Mouse (Mus musculus) spleen, adult 2 months (tissue): ENCODE measurements around the gene Phactr3. TPM values are rescaled to one million over a fixed set of nuclear protein-coding genes. Genes with fewer than 3 reads are reported as not detected.

Source experiments
- DNase-seq, 2 experiments: peaks; one replicate each; pipeline versions ENCODE4 v3.0.0 to v3.0.0-alpha.2; 2012 to 2021; ENCODE audit warnings: low spot score in 2 of 2, low read depth in 1 of 2
- H3K27ac ChIP-seq: fragments of 200-500 bp; 2 replicates; pipeline ENCODE4 v1.5.1; 2012; ENCODE audit warnings: low read length, inconsistent platforms; ENCODE audit not compliant: insufficient read depth
- H3K27me3 ChIP-seq: fragments of 200-500 bp; 2 replicates; pipeline ENCODE4 v1.6.1; 2012; ENCODE audit warnings: mild to moderate bottlenecking, moderate library complexity, low read length, inconsistent platforms; ENCODE audit not compliant: control insufficient read depth, insufficient read depth
- H3K36me3 ChIP-seq: fragments of 200-500 bp; 2 replicates; pipeline ENCODE4 v1.6.1; 2012; ENCODE audit warnings: mild to moderate bottlenecking, low read length, inconsistent platforms; ENCODE audit not compliant: control insufficient read depth, insufficient read depth
- H3K4me1 ChIP-seq: fragments of 200-500 bp; 2 replicates; pipeline ENCODE4 v1.6.1; 2011; ENCODE audit warnings: inconsistent platforms; ENCODE audit not compliant: control insufficient read depth, insufficient read depth, insufficient read length
- H3K4me3 ChIP-seq: fragments of 200-500 bp; 2 replicates; pipeline ENCODE4 v1.5.1; 2011; ENCODE audit warnings: mild to moderate bottlenecking, inconsistent platforms; ENCODE audit not compliant: insufficient read depth, insufficient read length; ENCODE audit errors: extremely low read depth
- CTCF ChIP-seq: fragments of 200-500 bp; IDR thresholded peaks from 2 replicates; pipeline ENCODE4 v1.5.1; 2011; ENCODE audit warnings: mild to moderate bottlenecking, inconsistent platforms; ENCODE audit not compliant: insufficient read depth, insufficient read length, insufficient replicate concordance; ENCODE audit errors: extremely low read depth
- POLR2A ChIP-seq: fragments of 200-500 bp; IDR thresholded peaks from 2 replicates; pipeline ENCODE4 v1.6.1; 2011; ENCODE audit warnings: low read depth, low read length, inconsistent platforms
- WGBS: fragments of 180-500 bp; shearing (Covaris S2); methylation state at CpG from one replicate; pipeline ENCODE4 v1.1.7; 2018; 5-methylcytosine and 5-hydroxymethylcytosine counted together
- polyA plus RNA-seq: library from polyadenylated mRNA; depleted of rRNA; stranded (reverse); fragments of >200 nt; gene quantifications from 2 replicates; pipeline ENCODE4 v1.2.3, GENCODE M21; 2012

Phactr3 gene
- polyA plus RNA-seq, 1 experiment = 0.54 TPM

GRCm38 (mm10) chr2:178128594-178128993 is 9.8 kb downstream of the Phactr3 start:
- H3K4me1 ChIP-seq = no peaks in the 10 kb centered on the region
- H3K27me3 ChIP-seq = no peaks in the 10 kb centered on the region
- H3K4me3 ChIP-seq = no peak overlapping the region
- no peaks in the 10 kb centered on the region for H3K36me3 ChIP-seq
- no peak overlapping the region for H3K27ac ChIP-seq
- no peak for TF ChIP-seq POLR2A
- TF ChIP-seq CTCF = no peak
- DNase-seq = no peak
- 47% methylated on average over 5 of the region's 5 CpGs for WGBS

DNA sequence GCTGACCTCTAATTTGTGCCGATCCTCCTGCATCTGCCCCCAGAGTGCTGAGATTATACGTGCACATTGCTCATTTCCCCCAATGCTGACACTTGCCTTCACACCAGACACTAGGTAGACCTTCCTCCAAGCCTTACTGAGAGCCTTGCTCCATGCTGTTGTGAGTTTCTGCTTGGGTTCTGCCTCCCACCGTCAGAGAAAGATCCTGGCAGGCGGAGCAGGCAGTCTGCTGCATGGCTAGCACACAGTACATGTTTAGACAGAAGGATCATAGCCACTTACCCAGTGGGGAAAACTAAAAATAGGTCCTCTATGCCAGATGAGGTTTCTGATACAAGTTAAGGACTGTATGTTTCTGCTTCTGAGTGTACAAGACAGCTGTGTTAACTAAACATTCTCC is 10.4 kb downstream of the Phactr3 start:
- WGBS = 78% methylated on average over 4 of the region's 4 CpGs
- TF ChIP-seq CTCF (no peak), POLR2A (no peak)
- H3K4me3 ChIP-seq = no peak overlapping the region
- no peaks in the 10 kb centered on the region for H3K4me1 ChIP-seq
- no peak for DNase-seq
- no peak overlapping the region for H3K27ac ChIP-seq
- no peaks in the 10 kb centered on the region for H3K27me3 ChIP-seq
- no peaks in the 10 kb centered on the region for H3K36me3 ChIP-seq

DNA sequence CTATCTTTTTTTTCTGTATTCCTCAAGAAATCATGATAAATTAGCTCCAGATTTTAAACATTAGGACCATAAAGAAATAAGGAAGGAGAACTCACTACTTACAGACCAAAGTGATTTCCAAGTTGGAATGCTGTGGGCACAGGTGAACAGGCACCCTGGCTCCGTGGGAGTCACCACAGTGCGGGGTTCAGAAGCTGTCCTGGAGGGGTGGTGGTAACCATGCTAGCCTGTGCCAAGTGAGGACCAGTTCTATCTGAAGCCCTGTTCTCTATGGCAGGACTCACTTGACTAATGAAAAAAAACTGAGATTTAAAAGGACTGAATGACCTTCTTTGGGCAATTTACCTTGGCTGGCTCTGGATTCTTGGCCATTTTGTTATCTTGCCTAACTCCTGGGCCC is 10.9 kb downstream of the Phactr3 start:
- Histone ChIP-seq H3K4me3 (no peak overlapping the region), H3K27me3 (no peaks in the 10 kb centered on the region), H3K27ac (no peak overlapping the region), H3K4me1 (no peaks in the 10 kb centered on the region), H3K36me3 (no peaks in the 10 kb centered on the region)
- 85% methylated on average over 2 of the region's 2 CpGs for WGBS
- no peak for DNase-seq
- TF ChIP-seq CTCF (no peak), POLR2A (no peak)

DNA sequence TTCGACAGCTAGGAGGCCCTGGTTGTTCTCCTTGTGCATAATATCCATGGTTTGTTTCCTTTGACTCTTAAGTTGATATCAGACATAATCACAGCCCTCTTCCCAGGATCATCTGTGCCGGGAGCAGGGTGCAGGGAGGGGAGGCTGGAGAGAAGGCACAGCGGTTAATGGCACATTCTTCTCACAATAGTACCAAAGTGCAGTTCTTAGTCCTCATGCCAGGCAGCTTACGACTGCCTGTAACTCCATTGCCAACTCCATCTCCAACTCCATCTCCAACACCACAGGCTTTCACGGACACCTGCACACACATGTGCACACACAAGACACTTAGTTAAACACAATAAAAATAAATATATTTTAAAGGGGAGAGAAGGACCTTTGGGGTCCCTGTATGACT is 11.8 kb downstream of the Phactr3 start:
- no peak for TF ChIP-seq POLR2A
- no peak for TF ChIP-seq CTCF
- H3K4me3 ChIP-seq = no peak overlapping the region
- H3K4me1 ChIP-seq = no peaks in the 10 kb centered on the region
- no peaks in the 10 kb centered on the region for H3K27me3 ChIP-seq
- no peak overlapping the region for H3K27ac ChIP-seq
- H3K36me3 ChIP-seq = no peaks in the 10 kb centered on the region
- DNase-seq = no peak
- WGBS = 79% methylated on average over 5 of the region's 5 CpGs

- Histone ChIP-seq H3K27ac (no peak overlapping the region), H3K4me1 (no peaks in the 10 kb centered on the region), H3K36me3 (no peaks in the 10 kb centered on the region), H3K27me3 (no peaks in the 10 kb centered on the region), H3K4me3 (no peak overlapping the region)
- no peak for TF ChIP-seq POLR2A
- no peak for TF ChIP-seq CTCF
- WGBS = 66% methylated on average over 5 of the region's 5 CpGs
- DNase-seq = no peak
Observed at GRCm38 (mm10) chr2:178131011-178131410, 12.2 kb downstream of the Phactr3 start.

- Histone ChIP-seq H3K4me3 (no peak overlapping the region), H3K36me3 (no peaks in the 10 kb centered on the region), H3K27ac (no peak overlapping the region), H3K4me1 (no peaks in the 10 kb centered on the region), H3K27me3 (no peaks in the 10 kb centered on the region)
- TF ChIP-seq POLR2A = no peak
- no peak for TF ChIP-seq CTCF
- DNase-seq = no peak
- 89% methylated on average over 5 of the region's 5 CpGs for WGBS
Observed at GRCm38 (mm10) chr2:178131606-178132365, 13.0 kb downstream of the Phactr3 start.

DNA sequence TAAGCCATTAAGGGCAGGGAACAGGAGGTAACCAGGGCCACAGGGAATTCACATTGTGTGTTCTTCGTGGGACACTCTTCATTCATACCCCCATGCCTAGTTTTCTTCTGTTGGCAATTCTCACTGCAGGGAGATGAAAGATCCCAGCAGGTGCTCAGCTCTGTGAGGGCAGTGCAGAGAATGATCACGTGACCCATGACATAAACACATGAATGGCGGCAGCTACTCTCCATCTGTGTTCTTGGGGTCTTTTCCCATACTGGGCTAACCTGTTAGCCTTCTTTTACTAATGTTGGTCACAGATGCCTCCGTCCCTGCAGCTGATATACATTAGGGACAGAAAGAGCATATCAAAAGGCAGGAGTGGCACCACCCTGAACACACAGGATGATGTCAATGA is 16.9 kb downstream of the Phactr3 start:
- Histone ChIP-seq H3K4me3 (no peak overlapping the region), H3K36me3 (no peaks in the 10 kb centered on the region), H3K27me3 (no peaks in the 10 kb centered on the region), H3K27ac (no peak overlapping the region), H3K4me1 (no peaks in the 10 kb centered on the region)
- whole genome bisulfite sequencing = 64% methylated on average over 4 of the region's 4 CpGs
- no peak for DNase-seq
- TF ChIP-seq POLR2A = no peak
- no peak for TF ChIP-seq CTCF
